Mouse (Mus musculus) liver, embryonic 13.5 days (tissue): ENCODE measurements around the gene Gm10277. TPM values are rescaled to one million over a fixed set of nuclear protein-coding genes. Genes with fewer than 3 reads are reported as not detected.

Experiments
- ATAC-seq: fragments of 200-750 bp; cut with Nextera tagmentation; 2 replicates; pipeline ENCODE4 v1.8.0; 2017; ENCODE audit warnings: low read depth, mild to moderate bottlenecking, moderate number of reproducible peaks, moderate library complexity
- DNase-seq: peaks from one replicate; pipeline ENCODE4 v3.0.0; 2022
- H3K27ac ChIP-seq: fragments of 300-500 bp; sonication (generic); 2 replicates; pipeline ENCODE4 v1.5.1; 2015; ENCODE audit warnings: moderate library complexity, mild to moderate bottlenecking, inconsistent platforms
- H3K27me3 ChIP-seq: fragments of 300-500 bp; sonication (generic); 2 replicates; pipeline ENCODE4 v1.6.1; 2015; ENCODE audit warnings: mild to moderate bottlenecking, inconsistent platforms
- H3K36me3 ChIP-seq: fragments of 300-500 bp; sonication (generic); 2 replicates; pipeline ENCODE4 v1.6.1; 2015; ENCODE audit warnings: mild to moderate bottlenecking, inconsistent platforms
- H3K4me1 ChIP-seq: fragments of 300-500 bp; sonication (generic); replicated peaks from 2 replicates; pipeline ENCODE4 v1.6.1; 2015; ENCODE audit warnings: inconsistent platforms
- H3K4me2 ChIP-seq: fragments of 300-500 bp; sonication (generic); 2 replicates; pipeline ENCODE4 v1.6.1; 2015; ENCODE audit warnings: inconsistent platforms, mild to moderate bottlenecking, moderate library complexity
- H3K4me3 ChIP-seq: fragments of 300-500 bp; sonication (generic); replicated peaks from 2 replicates; pipeline ENCODE4 v1.5.1; 2015; ENCODE audit warnings: mild to moderate bottlenecking, inconsistent platforms
- H3K9ac ChIP-seq: fragments of 300-500 bp; sonication (generic); 2 replicates; pipeline ENCODE4 v1.6.1; 2015; ENCODE audit warnings: mild to moderate bottlenecking, inconsistent platforms
- H3K9me3 ChIP-seq: fragments of 300-500 bp; sonication (generic); replicated peaks from 2 replicates; pipeline ENCODE4 v1.6.1; 2016; ENCODE audit warnings: inconsistent platforms
- WGBS: fragments of 180-500 bp; shearing (Covaris S2); methylation state at CpG from one replicate; pipeline ENCODE4 v1.1.7; 2015; ENCODE audit not compliant: insufficient replicate concordance; 5-methylcytosine and 5-hydroxymethylcytosine counted together
- polyA plus RNA-seq: library from polyadenylated mRNA; unstranded; fragments of >200 nt; fragmentation: Nextera tagmentation; extraction: Ambion mirVana; gene quantifications from 2 replicates; pipeline ENCODE4 v1.2.1, GENCODE M21; 2015

Gene Gm10277
- polyA plus RNA-seq, 1 experiment from 2014 or later = 0.78 TPM

- peak overlapping the region; percentile 88 for H3K27ac ChIP-seq
- DNase-seq (no peak), ATAC-seq (no peak)
- peaks cover 87% of the 10 kb centered on the region for H3K4me1 ChIP-seq
- peak overlapping the region; percentile 19; the same call in 1 of the 2 replicates for H3K9ac ChIP-seq
- 9% methylated on average over 8 of the region's 8 CpGs for WGBS
- H3K36me3 ChIP-seq = no peaks in the 10 kb centered on the region
- H3K9me3 ChIP-seq = no peaks in the 10 kb centered on the region
- no peaks in the 10 kb centered on the region for H3K27me3 ChIP-seq
- H3K4me3 ChIP-seq = no peak overlapping the region
- peak overlapping the region; percentile 18; the same call in 1 of the 2 replicates for H3K4me2 ChIP-seq
Observed at GRCm38 (mm10) chr11:77770346-77770745, 17.2 kb downstream of the Gm10277 start.

DNA sequence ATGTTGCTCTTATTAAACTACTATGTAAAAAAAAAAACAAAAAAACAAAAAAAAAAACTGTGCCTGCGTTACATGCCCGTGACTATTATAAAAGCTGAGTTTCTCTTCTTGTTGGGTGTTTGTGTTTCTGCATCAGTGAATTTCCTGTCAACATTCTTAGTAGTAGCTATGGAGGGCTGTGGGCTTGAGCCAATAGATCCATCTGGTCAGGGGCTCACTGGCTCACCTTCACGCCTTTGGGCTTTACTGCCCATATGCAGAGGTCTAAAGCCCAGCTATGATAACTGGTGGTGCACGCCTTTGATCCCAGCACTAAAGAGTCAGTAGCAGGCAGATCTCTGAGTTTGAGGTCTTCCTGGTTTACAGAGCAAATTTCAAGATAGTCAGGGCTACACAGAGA is 18.1 kb downstream of the Gm10277 start:
- DNase-seq = no peak
- Histone ChIP-seq H3K4me1 (peaks cover 94% of the 10 kb centered on the region), H3K27ac (peak overlapping the region; percentile 88), H3K27me3 (no peaks in the 10 kb centered on the region), H3K4me2 (no peak overlapping the region), H3K9me3 (no peaks in the 10 kb centered on the region), H3K36me3 (no peaks in the 10 kb centered on the region), H3K9ac (0 out of 2 replicates have a peak overlapping the region, but pooled peaks have one; percentile 19), H3K4me3 (no peak overlapping the region)
- no peak for ATAC-seq
- WGBS = 67% methylated on average over 4 of the region's 4 CpGs

GRCm38 (mm10) chr11:77766351-77767001 is 21.1 kb downstream of the Gm10277 start:
- H3K27ac ChIP-seq = peak overlapping the region; percentile 92
- H3K4me2 ChIP-seq = peak overlapping the region; percentile 98
- peak overlapping the region; percentile 95 for H3K4me3 ChIP-seq
- WGBS = 1% methylated on average over 35 of the region's 35 CpGs
- peak overlapping the region; percentile 96 for H3K9ac ChIP-seq
- H3K36me3 ChIP-seq = no peaks in the 10 kb centered on the region
- DNase-seq (peak; percentile 57), ATAC-seq (peak; percentile 60)
- H3K27me3 ChIP-seq = no peaks in the 10 kb centered on the region
- peaks cover 84% of the 10 kb centered on the region for H3K4me1 ChIP-seq
- H3K9me3 ChIP-seq = no peaks in the 10 kb centered on the region

DNA sequence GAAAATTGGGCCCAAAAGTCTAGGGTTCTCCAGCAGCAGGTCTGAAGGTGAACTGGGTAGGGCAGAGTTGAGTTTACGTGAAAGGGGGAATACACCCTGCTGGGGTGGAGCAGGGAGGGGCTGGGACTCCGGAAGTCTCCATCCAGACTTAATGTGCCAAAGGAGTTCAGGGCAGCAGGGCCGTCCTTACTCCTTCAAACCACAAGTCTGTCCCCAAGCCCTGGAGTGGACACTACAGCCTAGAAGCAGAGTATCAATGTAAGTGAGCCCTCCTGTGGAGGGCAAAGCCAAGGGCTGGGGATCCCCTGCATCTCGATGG is 22.1 kb downstream of the Gm10277 start:
- peaks cover 74% of the 10 kb centered on the region for H3K4me1 ChIP-seq
- peak overlapping the region; percentile 98 for H3K4me2 ChIP-seq
- peak overlapping the region; percentile 95 for H3K4me3 ChIP-seq
- H3K27me3 ChIP-seq = no peaks in the 10 kb centered on the region
- WGBS = 24% methylated on average over 4 of the region's 4 CpGs
- H3K9me3 ChIP-seq = no peaks in the 10 kb centered on the region
- ATAC-seq = peak; percentile 3; the same call in 1 of the 2 replicates
- peak overlapping the region; percentile 96 for H3K9ac ChIP-seq
- H3K36me3 ChIP-seq = no peaks in the 10 kb centered on the region
- peak overlapping the region; percentile 92 for H3K27ac ChIP-seq
- DNase-seq = no peak

DNA sequence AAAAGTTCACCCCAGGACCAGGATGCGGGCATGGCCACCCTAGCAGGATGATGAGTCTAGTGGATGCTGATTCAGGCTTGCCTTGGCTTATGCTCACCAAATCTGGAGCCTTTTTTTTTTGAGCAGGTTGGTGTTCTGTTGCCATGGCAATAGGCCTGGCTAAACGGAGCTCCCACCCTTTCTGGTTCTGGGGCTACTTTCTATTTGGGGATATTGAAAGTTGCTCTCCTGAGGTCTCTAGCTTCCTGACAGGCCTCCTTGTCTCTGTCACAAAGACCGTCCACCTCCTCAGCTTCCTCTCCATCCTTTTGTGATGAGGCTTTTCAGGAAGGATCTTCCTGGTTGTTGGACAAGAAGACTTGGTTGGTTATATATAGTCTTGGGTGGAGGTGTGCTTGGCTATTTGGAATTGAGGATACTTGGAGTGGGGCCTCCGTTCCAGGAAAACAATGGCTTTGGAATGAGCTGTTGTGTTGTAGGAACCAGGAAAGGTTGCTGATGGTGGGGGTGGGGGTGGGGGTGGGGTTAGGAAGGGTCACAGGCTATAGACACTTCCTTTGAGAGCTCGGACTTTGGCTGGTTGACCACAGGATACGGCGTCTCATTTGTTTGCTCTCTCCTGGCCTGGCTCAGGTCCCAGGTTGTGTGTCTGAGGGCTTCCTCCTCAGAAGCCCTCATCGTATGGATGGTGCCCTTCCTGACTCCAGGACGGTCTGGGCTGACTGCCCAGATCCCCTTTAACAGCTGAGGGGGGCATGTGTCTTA is 22.7 kb downstream of the Gm10277 start:
- ATAC-seq (peak; percentile 13; the same call in 1 of the 2 replicates), DNase-seq (no peak)
- Histone ChIP-seq H3K4me1 (peaks cover 68% of the 10 kb centered on the region), H3K9ac (peak overlapping the region; percentile 96), H3K4me3 (peak overlapping the region; percentile 95), H3K4me2 (peak overlapping the region; percentile 98), H3K27me3 (no peaks in the 10 kb centered on the region), H3K27ac (peak overlapping the region; percentile 92), H3K9me3 (no peaks in the 10 kb centered on the region), H3K36me3 (no peaks in the 10 kb centered on the region)
- 34% methylated on average over 9 of the region's 9 CpGs for WGBS

GRCm38 (mm10) chr11:77763673-77764340 is 23.7 kb downstream of the Gm10277 start:
- Histone ChIP-seq H3K4me2 (peak overlapping the region; percentile 98), H3K9me3 (no peaks in the 10 kb centered on the region), H3K27ac (peak overlapping the region; percentile 92), H3K27me3 (no peaks in the 10 kb centered on the region), H3K4me3 (peak overlapping the region; percentile 95), H3K36me3 (no peaks in the 10 kb centered on the region), H3K9ac (peak overlapping the region; percentile 96), H3K4me1 (peaks cover 58% of the 10 kb centered on the region)
- peak; percentile 68 for DNase-seq
- WGBS = 2% methylated on average over 26 of the region's 26 CpGs
- peak; percentile 68 for ATAC-seq

DNA sequence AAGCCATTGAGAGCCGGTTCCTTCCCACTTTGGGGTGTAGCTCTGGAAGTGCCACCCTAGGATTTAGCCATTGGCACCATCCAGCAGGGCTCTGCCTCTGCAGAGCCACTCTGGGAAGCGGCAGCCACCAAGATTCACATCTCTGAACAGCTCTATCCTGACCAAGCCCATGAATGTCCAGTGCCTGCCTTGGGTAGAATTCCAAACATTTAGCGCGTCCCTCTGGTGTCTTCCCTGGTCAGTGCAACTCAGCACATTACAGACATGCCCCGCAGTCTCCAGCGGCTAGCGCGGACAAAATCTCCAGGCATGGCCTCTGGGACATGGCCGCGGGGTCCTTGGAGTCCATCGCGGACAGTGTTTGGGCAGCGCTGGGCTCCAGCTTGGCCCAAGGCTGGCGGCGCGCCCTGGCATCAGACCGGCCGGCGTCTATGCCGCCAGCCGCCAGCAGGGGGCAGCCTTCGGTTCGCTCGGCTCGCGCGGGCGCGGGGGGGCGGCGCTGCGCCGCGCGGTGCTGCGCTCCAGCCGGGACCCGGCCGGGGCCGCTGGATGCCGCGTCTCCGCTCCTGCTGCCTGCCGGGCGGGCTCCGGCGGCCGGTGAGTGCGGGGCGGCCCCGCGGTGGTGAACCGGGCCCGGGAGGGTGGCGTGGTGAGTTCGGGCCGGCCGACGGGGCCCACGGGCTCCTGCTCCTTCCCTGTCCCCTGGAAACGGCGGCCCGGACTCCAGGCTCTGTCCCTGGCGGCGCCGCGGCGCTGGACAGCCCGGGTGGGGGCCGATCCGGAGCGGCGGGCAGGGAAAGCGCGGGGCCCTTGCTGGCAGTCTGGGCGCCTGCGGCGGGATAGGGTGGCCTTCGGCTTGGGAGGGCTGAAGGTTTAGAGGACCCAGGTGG is 24.5 kb downstream of the Gm10277 start, which contains the start of gene Myo18a:
Myo18a (plus strand) TSS at position 464 of the 890 bp plus-strand sequence.
- H3K4me3 ChIP-seq = peak within 1 kb of the TSS; percentile 95
- ATAC-seq = peak; percentile 69
- DNase-seq = peak; percentile 70
- H3K27me3 ChIP-seq = no peaks in the 10 kb centered on the region
- H3K9me3 ChIP-seq = no peaks in the 10 kb centered on the region
- WGBS = 2% methylated on average over 77 of the region's 79 CpGs
- H3K27ac ChIP-seq = peak within 1 kb of the TSS; percentile 92
- peak within 1 kb of the TSS; percentile 98 for H3K4me2 ChIP-seq
- no peaks in the 10 kb centered on the region for H3K36me3 ChIP-seq
- peak within 1 kb of the TSS; percentile 96 for H3K9ac ChIP-seq
- peaks cover 51% of the 10 kb centered on the region for H3K4me1 ChIP-seq

DNA sequence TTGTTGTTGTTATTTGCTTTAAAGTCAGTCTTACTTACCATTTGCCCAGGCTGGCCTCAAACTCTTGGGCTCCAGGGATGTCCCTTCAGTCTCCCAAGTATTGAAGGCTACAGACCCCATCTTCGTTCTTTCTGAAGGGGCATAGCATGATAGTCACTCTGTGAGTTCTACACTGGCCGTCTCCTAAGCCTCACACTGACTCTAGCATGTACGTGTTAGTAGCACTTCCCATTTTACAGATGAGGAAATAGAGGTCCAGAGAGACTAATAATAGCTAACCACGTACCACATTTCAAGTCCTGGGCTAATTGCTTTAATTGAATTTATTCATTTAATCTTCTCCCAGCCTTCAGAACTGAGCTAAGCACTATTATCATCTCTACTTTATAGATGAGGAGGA is 27.5 kb downstream of the Gm10277 start:
- ATAC-seq (no peak), DNase-seq (no peak)
- Histone ChIP-seq H3K4me2 (no peak overlapping the region), H3K4me1 (peaks cover 22% of the 10 kb centered on the region), H3K4me3 (no peak overlapping the region), H3K9ac (no peak overlapping the region), H3K27me3 (no peaks in the 10 kb centered on the region), H3K36me3 (no peaks in the 10 kb centered on the region), H3K9me3 (no peaks in the 10 kb centered on the region), H3K27ac (no peak overlapping the region)
- WGBS = 40% methylated on average over 4 of the region's 4 CpGs

DNA sequence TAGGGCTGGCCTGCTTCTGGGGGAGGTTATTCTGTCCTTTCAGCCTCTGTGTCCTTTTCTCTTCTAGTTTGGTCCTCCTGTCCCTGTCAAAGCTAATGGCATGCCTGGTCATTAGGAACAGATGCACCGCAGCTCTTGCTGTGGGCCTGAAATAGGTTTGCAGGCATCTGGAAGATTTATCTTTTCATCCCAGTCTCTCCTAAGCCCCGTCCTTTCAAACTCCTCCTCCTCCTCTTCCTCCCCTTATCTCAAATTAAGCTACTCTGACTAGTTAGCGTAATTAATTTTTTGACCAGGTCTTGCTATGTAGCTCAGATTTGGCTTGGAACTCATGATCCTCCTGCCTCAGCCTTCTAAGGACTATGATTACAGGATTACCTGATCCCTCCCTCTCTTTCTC is 34.1 kb downstream of the Gm10277 start:
- WGBS = 17% methylated on average over 3 of the region's 3 CpGs
- Histone ChIP-seq H3K4me3 (peak overlapping the region; percentile 32), H3K4me2 (peak overlapping the region; percentile 65), H3K36me3 (no peaks in the 10 kb centered on the region), H3K4me1 (peaks cover 44% of the 10 kb centered on the region), H3K9ac (peak overlapping the region; percentile 66), H3K27ac (peak overlapping the region; percentile 93), H3K9me3 (no peaks in the 10 kb centered on the region), H3K27me3 (no peaks in the 10 kb centered on the region)
- ATAC-seq (peak; percentile 77), DNase-seq (no peak)

DNA sequence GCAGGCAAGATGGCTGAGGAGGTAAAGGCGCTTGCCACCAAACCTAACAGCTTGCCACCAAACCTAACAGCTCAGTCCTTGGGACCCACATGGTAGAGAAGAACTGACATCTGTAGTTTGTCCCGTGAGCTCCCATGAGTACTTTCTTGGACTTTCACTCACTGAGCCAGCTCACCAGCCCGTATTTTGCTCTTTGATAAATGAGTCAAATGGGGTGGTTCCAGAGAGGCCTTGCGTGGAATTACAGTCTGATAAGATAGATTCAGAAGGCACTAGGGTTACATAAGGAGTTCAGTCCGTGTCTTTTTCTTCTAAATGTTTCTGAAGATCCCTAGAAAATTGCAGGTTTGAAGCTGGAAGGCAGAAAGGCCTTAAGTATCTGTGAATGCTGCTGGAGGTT is 35.0 kb downstream of the Gm10277 start:
- H3K4me3 ChIP-seq = peak overlapping the region; percentile 32
- peak overlapping the region; percentile 65 for H3K4me2 ChIP-seq
- WGBS = 28% methylated on average over 5 of the region's 5 CpGs

More for the DNA sequence above, 35.0 kb downstream of the Gm10277 start:
- H3K36me3 ChIP-seq = no peaks in the 10 kb centered on the region
- H3K9ac ChIP-seq = peak overlapping the region; percentile 66
- H3K4me1 ChIP-seq = peaks cover 44% of the 10 kb centered on the region
- DNase-seq = peak; percentile 45
- no peaks in the 10 kb centered on the region for H3K27me3 ChIP-seq
- H3K27ac ChIP-seq = peak overlapping the region; percentile 93
- H3K9me3 ChIP-seq = no peaks in the 10 kb centered on the region
- ATAC-seq = peak; percentile 85
